Mouse (Mus musculus): ENCODE measurements around the gene H3f3a.

Gene H3f3a

DNA sequence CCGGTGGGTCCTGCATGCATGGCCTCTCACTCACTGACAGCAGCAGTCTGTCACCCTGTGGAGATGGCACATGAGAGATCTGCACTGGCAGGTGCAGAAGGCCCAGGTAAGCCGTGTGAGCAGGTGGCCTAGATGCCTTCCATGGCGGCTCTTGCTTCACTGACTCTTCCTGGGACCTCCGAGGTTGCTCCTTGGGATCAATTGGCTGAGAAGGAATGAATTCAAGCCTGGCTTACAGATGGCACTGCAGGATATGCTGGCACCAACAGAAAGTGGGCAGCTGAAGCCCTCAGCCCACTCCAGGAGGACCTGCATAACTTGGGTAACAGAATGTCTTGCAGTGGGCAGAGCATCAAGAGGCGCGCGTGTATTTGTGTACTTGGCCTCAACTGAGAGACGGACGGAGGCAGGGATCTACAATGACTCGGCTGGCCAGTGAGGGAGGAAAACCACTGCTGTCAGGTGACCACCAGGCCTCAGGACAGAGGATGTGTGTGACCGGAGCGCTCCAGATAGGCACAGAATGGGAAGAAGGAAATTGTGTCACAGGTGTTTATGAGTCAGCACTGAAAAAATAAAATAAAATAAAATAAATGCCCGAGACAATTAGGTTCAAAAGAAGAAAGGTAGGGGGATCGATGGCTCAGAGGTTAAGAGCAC is 21.8 kb downstream of the H3f3a start:
- in situ Hi-C loops (cut with MboI; ENCODE audit: unreplicated experiment in 2 of 2): no loop called here

DNA sequence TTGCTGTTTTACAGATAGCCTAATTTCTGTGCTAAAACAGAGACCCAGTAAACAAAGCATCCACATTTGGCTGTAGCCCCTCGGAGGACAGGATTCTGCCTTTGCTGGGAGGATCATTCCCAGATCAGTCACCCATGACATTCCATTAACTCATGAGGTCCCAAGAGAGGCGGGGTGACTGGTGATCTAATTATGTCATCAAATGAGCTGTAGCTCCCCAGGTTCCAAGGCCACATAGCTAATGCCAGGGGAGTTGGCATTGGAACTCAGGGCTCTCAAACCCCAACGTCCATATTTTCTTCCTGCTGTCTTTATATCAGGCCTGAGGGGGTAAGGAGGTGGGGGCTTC is 30.2 kb downstream of the H3f3a start:
- in situ Hi-C loops (cut with MboI; ENCODE audit: unreplicated experiment in 2 of 2): no loop called here

DNA sequence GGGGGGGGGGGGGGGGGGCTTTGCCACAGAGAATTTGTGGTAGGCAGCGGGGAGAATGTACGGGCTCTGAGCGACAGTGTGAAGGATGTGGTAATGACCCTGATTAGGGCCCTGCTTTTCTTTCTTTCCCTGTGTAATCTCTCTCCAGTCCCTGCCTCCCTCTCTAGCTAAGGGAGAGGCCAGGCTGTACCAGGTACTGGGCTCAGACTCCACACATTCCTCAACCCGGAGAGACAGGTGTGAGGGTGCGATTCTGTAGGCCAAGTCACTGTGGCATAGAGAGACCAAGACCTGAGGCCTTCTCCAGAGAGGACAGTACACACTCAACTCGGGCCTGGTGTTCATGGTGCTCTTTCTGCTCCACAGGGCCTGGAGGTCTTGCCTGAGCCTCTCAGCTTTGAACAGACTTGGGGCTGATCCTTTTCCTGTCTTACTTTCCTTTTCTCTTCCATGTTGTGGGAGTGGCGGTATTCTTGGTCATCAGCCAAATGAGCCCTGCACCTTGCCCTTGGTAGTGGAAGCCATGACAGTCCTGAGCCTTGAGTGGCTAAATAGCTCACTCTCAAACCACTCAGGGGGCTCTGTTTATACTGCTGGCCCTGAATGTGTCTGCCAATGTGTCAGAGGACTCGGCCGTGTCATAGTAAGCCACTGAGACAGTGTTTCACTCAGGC is 30.7 kb downstream of the H3f3a start:
- in situ Hi-C loops (cut with MboI; ENCODE audit: unreplicated experiment in 2 of 2): no loop called here

DNA sequence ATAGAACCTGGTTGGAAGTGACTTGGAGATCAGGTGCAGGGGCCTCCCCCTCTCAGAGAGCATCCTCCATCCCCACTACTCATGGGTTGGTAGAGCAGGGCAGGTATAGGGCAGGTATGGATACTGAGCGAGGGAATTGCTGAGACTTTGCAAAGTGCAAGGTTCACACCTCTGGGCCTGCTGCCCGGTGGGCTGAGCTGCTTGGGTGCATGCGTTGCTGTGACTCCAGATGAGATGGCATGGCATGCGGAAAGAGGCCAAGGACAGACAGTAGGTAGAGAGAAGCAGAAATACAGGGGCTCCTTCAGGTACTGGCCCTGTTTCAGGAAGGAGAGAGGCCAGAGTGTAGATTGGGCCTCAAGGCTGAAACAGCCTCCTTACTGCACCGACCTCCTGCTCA is 32.5 kb downstream of the H3f3a start:
- in situ Hi-C loops (cut with MboI; ENCODE audit: unreplicated experiment in 2 of 2): no loop called here

DNA sequence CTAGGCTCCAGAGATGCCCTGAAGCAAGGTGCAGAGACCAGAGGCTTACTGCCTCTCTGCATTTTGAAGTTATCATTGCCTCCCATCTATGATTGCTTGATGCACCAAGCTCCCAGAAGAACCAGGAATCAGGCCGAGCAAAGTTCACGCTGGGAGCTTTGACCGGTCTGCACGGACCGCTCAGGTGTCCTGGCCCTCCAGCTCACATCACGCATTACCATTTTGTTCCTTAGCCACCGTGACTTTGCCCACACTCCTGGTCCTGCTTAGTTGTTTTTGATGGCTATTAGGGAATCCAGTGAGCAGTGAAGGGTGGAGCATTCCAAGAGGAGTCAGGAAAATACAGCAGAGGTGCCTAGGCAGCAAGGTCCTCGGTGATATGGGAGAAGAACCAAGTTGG is 33.5 kb downstream of the H3f3a start:
- in situ Hi-C loops (cut with MboI; ENCODE audit: unreplicated experiment in 2 of 2): no loop called here

DNA sequence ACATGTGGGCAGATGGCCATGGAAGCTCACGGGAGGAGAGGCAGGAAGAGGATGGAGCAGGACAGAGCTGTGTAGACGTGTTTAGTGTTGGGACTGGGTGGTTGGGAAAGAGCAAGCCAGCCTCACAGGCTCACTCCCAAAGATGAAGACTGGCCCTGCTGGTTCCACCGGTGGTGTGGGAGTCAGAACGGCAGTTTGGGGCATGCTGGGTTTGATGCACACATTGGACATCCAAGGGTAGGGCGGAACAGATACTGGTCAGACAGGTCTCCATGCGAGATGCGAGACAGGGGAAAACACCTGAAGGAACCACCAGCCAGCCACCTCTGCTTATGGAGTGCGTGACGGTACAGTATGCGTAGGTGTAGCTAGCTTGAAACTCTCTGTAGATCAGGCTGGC is 34.8 kb downstream of the H3f3a start:
- in situ Hi-C loops (cut with MboI; ENCODE audit: unreplicated experiment in 2 of 2): no loop called here

DNA sequence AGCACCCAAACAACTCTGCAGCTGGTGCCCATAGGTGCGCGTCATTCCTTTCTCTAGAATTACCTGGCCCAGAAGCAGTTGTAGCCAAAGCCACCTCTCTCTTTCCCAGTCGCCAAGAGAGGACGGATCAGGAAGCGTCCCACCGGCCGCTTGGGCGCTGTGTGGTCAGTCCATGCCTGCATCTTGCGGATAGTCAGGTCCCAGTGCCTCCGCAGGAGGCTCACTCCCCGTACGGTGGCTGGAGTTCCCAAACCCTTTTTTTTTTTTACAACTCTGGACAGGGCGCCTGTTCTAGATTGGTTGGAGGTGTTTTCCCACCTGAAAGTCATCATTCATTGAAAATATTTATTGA is 35.4 kb downstream of the H3f3a start:
- in situ Hi-C loops (cut with MboI; ENCODE audit: unreplicated experiment in 2 of 2): no loop called here

DNA sequence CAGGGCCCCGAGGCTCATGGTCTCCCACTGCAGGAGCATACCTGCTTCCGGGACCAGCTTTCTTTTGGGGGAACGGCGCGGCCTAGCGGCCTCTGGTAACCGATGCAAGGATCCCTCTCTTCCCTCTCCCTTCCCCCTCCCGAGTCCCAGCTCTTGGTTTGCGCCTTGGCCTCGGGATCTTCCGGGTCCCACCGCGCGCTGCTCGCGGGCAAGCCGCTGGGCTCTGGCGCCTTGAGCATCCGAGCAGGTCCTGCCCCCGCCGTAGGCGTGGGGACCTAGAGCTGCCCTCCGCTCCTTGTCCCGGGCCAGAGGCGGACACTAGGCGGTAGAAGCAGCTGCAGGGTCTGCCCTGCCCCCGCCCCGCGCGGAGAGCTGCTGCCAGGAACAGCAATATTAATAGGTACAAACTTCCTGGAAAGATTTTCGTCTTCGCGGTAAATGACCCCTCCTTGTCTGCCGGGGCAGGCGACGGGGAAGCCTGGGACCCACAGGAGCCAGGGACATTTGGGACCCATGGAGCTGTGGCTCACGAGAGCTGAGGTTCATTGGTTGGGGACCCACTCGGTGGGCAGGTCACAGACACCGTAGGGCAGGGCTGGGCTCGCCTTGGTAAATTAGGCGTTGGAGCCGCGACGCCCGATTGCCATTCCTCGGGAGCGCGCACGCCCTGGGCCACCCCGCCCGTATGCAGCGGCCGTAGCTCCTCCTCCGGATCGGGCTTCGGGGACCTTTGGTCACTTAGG is 35.9 kb downstream of the H3f3a start:
- in situ Hi-C loops (cut with MboI; ENCODE audit: unreplicated experiment in 2 of 2): no loop called here

DNA sequence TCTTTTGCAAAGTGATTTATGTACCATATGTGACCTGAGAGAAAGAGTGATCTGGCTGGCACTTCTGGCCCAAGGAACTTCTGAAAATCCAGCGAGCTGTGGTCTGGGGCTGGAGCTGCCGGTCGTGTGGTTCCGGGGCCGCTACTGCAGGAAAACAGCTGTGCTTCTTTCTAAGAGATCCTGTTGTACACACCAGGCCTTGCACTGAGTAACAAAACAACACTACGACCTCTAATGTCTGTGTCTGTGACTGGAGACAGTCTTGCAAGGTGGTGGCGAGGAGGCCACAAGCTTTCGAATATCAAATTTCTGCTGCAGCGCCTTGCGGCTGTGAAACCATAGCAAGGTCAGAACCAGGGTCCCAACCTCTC is 36.5 kb downstream of the H3f3a start:
- in situ Hi-C loops (cut with MboI; ENCODE audit: unreplicated experiment in 2 of 2): no loop called here

DNA sequence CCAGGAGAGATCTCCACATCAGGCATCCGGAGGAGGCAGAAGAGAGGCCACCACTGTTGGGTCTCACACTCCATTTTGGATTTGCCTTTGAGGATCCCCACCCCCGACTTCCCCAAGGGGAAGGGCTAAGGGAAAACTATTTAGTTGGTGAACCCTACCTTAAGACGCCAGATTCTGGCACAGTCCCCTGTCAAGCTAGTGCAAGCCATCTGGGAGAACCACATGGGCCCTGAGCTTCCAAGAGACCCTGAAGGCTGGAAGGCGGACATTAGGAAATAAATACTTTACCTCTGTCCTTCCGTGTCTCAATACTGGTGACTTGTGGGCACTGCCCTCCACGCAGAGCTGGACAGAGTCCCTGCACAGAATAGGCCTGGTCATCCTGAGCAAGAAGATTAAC is 37.2 kb downstream of the H3f3a start:
- in situ Hi-C loops (cut with MboI; ENCODE audit: unreplicated experiment in 2 of 2): no loop called here

DNA sequence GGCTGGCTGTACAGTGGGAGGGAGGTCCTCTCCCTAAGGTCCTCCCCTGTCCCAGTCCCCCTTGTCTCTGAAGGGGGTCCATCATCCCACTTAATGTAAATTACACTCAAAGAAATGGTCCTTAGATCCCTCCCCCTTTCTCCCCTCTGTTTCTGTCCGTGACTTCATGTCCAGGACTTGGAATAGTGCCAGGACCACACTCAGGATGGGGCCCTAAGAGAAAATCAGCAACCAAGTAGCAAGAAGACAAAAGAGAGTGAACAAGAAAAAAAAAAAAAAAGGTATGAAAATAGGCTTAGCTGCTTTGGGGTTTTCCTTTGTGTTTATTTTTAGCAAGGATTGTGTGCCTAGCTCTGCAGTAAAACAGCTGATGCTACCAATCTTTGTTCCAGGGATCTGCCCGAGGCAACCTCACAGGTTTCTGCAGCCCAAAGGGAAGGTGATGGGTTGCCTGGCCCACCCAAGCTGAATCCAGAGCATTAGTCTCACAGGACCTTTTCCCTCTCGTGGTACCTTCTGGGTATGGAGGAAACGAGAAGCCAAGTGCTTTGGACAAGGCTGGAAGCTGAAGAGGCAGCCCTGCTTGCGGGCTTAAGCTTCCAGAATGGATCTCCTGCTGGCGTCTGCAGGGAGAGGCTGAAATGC is 37.8 kb downstream of the H3f3a start:
- in situ Hi-C loops (cut with MboI; ENCODE audit: unreplicated experiment in 2 of 2): no loop called here

DNA sequence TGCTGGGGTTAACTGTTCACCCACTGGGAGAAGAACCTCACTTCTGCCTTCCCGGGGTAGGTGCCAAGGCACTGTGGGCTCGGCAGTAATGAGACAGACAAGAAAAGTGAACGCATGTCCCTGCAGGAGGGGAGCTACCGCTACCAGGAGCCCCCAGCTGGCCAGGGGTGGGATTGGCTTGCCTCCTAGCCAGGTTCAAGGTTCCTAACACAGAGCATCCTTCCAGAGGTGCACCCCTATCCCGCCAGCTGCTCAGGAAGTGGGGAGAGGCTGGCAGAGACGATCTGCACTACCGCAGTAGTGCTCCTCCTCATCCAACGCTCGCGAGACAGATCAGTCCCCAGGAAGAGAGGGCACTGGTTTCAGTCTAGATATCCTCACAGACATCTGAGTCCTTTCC is 38.4 kb downstream of the H3f3a start:
- in situ Hi-C loops (cut with MboI; ENCODE audit: unreplicated experiment in 2 of 2): no loop called here

DNA sequence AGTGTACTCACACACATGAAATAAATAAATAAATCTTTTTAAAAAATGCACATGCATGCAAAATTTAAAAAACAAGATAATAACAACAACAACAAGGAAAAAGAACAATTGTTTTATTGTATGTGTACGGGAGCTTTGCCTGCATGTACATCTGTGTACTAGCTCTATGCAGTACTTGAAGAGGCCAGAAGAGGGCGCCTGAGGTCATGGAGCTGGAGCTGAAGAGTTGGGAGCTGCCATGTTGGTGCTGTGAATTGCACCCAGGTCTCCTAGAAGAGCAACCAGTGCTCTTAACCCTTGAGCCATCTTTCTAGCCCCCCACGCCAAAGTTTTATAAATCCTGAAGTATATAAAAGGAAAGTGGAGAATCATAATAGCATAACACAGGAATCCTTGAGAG is 39.1 kb downstream of the H3f3a start:
- in situ Hi-C loops (cut with MboI; ENCODE audit: unreplicated experiment in 2 of 2): loop anchor here in 1 of 2 experiments (5.0 kb wide), 2 partner anchors 33 to 78 kb away; partner anchors contain the start of gene Sde2

DNA sequence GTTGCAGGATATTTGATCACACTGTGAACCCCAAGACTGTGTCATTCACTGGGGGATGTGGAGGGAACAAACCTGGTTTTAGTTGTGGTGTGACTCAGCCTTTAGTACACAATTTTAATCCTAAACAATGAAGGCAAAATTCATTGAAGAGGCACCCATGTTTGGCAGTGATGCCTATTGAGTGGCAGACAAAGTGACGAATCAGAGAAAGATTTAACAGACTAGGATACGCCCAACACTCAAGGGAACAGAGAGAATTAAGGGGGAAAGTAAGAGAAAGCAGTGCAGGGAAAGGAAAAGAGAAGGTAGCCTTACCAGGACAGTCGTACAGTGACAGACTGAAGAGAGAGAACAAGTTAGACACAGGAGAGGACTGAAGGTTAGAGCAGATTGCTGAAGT is 41.5 kb downstream of the H3f3a start:
- in situ Hi-C loops (cut with MboI; ENCODE audit: unreplicated experiment in 2 of 2): loop anchor here in 1 of 2 experiments (5.0 kb wide), 2 partner anchors 35 to 80 kb away; partner anchors contain the start of gene Sde2

DNA sequence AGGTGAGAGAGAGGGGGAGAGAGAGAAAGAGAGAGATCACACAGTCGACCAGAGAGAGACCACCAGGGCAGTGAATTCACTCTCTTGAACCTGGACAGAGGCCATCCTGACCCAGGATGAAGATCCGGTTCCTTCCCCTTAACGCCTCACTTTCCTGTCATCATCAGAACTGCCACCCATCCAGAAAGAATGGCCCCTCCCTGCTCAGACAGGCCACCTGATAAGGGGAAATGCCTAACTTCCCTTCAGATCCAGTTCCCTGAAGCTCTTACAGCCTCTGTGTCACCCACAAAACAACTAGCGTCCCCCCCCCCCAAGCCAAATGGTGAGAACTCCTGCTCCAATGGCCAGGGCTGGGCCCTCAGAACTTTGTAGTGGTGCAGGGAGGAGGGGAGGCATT is 42.0 kb downstream of the H3f3a start:
- in situ Hi-C loops (cut with MboI; ENCODE audit: unreplicated experiment in 2 of 2): loop anchor here in 1 of 2 experiments (5.0 kb wide), 2 partner anchors 36 to 81 kb away; partner anchors contain the start of gene Sde2

DNA sequence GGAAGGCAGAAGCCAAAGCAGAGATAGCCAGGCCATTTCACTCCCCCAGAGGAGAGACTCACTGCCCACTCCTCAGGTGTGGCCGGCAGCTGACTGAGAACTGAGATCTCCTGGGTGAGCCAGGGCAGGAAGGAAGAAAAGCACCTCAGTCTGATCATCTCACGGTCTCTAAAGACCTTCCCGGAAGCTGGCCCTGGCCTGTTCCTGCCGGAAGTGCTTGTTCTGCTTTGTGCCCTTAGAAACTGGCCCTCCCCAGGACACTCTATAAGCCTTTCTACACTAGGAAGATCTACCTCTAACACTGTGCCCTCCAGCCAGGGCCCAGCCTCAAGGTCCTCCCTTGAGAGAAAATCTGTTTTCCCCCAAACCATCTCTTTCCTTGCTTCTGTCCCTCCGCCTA is 42.4 kb downstream of the H3f3a start:
- in situ Hi-C loops (cut with MboI; ENCODE audit: unreplicated experiment in 2 of 2): loop anchor here in 1 of 2 experiments (5.0 kb wide), 2 partner anchors 36 to 81 kb away; partner anchors contain the start of gene Sde2

DNA sequence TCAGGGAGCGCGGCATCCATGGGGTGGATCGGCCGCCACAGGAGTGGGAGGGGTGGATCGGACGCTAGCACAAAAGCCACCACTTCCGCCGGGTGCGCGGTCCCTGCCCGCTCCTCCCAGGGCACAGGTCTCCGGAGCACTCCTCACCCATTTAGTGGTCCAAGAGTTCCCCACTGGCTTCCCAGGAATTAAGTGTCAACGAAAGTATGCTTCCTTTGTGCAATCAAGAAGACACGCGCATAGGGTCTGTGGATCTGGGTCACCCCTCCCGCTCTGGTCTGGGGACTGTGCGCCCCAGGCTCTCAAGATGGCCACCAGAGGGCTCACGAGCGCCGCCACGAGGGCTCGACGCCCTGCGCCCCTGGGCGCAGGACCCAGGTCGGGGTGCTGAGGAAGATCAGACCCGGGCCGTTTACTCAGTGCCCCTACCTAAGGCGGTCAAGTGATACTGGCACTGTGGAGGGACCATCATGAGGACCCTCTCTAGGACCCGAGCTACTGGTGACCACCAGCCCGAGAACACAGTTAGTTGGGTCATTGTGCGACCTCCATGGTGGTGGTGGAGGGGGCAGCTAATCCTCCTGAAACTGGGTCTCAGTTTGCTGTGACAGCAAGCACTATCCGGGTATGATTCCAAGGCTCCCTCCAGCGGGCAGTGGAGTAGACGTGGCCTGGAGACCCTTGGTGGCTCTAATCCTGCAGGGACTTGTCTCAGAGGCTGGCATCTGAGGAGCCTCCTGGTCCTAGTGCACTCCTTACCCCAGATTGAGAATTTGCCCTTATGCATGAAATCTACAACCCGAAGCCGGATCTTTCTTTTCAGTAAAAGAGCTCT is 45.2 kb downstream of the H3f3a start:
- in situ Hi-C loops (cut with MboI; ENCODE audit: unreplicated experiment in 2 of 2): loop anchor here (5.0 to 10.0 kb wide), 6 partner anchors 46 to 506 kb away; partner anchors contain the start of gene Psen2 (in 2 of the 2)

DNA sequence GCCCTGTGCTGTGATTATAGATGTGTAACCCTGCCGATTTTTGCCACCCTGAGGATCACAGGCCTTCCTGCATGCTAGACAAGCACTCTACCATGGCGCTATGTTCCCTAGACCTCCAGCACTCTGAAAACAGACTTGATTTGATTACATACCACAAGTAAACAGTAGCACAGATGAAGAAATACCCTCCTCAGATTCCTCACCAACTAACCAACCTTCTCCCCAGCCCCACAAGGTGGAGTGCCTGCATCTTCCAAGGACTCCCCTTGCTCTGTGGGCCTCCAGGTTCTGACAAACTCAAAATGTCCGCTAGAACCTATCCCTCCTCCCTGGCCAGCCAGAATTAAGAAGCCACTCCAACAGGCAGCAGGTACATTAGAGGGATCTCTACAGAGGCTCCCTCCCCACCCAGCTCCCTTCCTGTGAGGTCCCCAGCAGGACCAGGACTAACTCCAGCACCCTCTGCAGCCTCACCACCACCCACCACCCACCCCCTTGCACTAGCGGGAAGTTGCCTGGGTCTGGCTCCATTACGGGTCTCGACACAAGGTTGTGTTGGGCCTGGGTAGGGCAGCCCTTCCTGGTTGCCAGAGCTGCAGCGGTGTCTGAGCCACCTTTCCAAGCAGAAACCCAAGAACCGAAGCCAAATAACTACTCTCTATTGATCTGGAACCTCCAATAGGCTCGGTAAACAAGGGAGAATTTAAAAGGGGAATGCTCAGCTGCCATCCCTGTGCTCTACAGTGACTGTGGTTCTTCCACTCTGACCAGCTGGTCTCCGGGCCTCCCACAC is 46.0 kb downstream of the H3f3a start:
- in situ Hi-C loops (cut with MboI; ENCODE audit: unreplicated experiment in 2 of 2): loop anchor here (5.0 to 10.0 kb wide), 6 partner anchors 45 to 505 kb away; partner anchors contain the start of gene Psen2 (in 2 of the 2)

DNA sequence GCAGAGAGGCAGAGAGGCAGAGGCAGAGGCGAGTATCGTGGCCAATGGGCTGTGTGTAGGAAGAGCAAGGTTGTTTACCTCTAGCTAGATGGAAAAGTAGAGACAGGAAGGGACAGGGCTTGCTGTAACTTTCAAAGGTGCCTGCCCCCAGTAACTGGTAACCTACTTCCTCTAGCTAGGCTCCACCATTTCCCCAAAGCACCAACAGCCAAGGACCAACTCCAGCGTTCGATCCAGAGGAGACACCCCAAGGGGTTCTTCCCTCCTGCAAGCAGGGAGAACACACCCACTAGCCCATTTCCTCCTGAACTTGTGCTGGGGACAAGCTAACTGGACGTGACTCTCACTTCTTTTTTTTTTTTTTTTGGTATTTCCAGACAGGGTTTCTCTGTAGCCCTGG is 47.2 kb downstream of the H3f3a start:
- in situ Hi-C loops (cut with MboI; ENCODE audit: unreplicated experiment in 2 of 2): loop anchor here (5.0 to 10.0 kb wide), 6 partner anchors 44 to 504 kb away; partner anchors contain the start of gene Psen2 (in 2 of the 2)

Measured in v-Abl transformed pro-B cells (cell line).